Mouse (Mus musculus) lung, embryonic 14.5 days (tissue): ENCODE results near the gene Slc22a2. TPM values are rescaled to one million over a fixed set of nuclear protein-coding genes. Genes with fewer than 3 reads are reported as not detected.

Experiments used
- ATAC-seq: fragments of 200-750 bp; cut with Nextera tagmentation; 2 replicates; pipeline ENCODE4 v1.8.0; 2017; ENCODE audit warnings: mild to moderate bottlenecking, moderate TSS enrichment, moderate library complexity; ENCODE audit not compliant: insufficient read depth
- DNase-seq: peaks from one replicate; pipeline ENCODE4 v3.0.0-alpha.2; 2015
- H3K27ac ChIP-seq: fragments of 300-500 bp; sonication (generic); 2 replicates; pipeline ENCODE4 v1.5.1; 2014; ENCODE audit warnings: low read depth, mild to moderate bottlenecking, moderate library complexity
- H3K27me3 ChIP-seq: fragments of 300-500 bp; sonication (generic); 2 replicates; pipeline ENCODE4 v1.6.1; 2014; ENCODE audit warnings: low read length, control low read depth; ENCODE audit not compliant: insufficient read depth
- H3K36me3 ChIP-seq: fragments of 300-500 bp; sonication (generic); 2 replicates; pipeline ENCODE4 v1.6.1; 2014; ENCODE audit warnings: control low read depth; ENCODE audit not compliant: insufficient read depth
- H3K4me1 ChIP-seq: fragments of 300-500 bp; sonication (generic); 2 replicates; pipeline ENCODE4 v1.6.1; 2014; ENCODE audit warnings: antibody characterized with exemption, control low read depth; ENCODE audit not compliant: insufficient read depth
- H3K4me2 ChIP-seq: fragments of 300-500 bp; sonication (generic); 2 replicates; pipeline ENCODE4 v1.6.1; 2014; ENCODE audit warnings: mild to moderate bottlenecking
- H3K4me3 ChIP-seq: fragments of 300-500 bp; sonication (generic); 2 replicates; pipeline ENCODE4 v1.5.1; 2014; ENCODE audit warnings: low read depth, low read length
- H3K9ac ChIP-seq: fragments of 300-500 bp; sonication (generic); 2 replicates; pipeline ENCODE4 v1.6.1; 2014
- H3K9me3 ChIP-seq: fragments of 300-500 bp; sonication (generic); 2 replicates; pipeline ENCODE4 v1.6.1; 2016; ENCODE audit warnings: low read depth, low read length, control low read depth
- CTCF ChIP-seq: IDR thresholded peaks from 2 replicates; pipeline ENCODE4 v1.5.1; 2016; ENCODE audit warnings: antibody characterized with exemption, low read depth
- WGBS: fragments of 180-500 bp; shearing (Covaris S2); extraction: QIAGEN DNeasy Blood & Tissue Kit; methylation state at CpG from one replicate; pipeline ENCODE4 v1.1.7; 2014; 5-methylcytosine and 5-hydroxymethylcytosine counted together
- polyA plus RNA-seq: library from polyadenylated mRNA; unstranded; fragments of >200 nt; fragmentation: Nextera tagmentation; extraction: Ambion mirVana; gene quantifications from 2 replicates; pipeline ENCODE4 v1.2.1, GENCODE M21; 2014

Gene Slc22a2
- polyA plus RNA-seq, 1 experiment from 2014 or later: not detected

DNA sequence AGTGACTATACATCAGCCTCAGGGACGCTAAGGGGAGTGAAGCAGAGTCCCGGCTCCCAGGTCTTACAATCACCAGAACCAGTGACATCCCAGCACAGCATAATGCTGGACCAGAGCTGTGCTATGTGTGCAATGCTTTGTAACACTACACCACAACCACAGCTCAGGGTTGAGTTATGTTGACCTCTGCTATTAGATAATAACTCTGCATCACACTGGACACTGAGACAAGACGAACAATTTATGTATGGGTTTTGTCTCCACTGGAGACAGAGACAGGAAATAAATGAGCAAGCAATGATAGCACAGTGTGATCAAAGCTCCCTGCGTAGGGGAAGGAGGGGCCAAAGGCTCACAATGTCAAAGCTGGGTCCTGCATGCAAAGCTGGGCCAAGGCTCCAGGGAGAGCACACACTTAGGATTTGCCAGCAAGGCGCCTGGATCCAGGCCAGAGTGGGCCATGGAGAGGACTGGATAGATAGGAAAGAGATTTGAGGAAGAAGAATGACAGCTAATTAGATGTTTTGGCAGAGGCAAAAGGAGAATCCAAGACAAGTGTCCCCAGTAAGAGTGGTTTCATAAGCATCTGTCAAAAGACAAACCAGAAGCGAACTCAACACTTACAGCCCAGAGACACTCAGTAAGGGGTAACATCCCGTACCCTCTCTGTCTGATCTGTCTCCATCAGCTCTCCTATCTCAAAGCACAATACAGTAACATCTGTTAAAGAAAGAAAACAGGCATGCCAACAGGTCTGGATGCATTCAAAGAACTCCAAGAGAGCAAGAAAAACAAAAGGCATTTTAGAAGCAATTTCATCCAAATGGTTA is 48.1 kb downstream of the Slc22a2 start:
- no peak for TF ChIP-seq CTCF
- H3K4me3 ChIP-seq: no peak overlapping the region
- 16% methylated on average over 7 of the region's 7 CpGs for WGBS
- peak overlapping the region; percentile 62 for H3K27ac ChIP-seq
- no peaks in the 10 kb centered on the region for H3K27me3 ChIP-seq
- ATAC-seq (peak; percentile 97), DNase-seq (peak; percentile 96)
- no peaks in the 10 kb centered on the region for H3K9me3 ChIP-seq
- H3K4me1 ChIP-seq: peaks cover 17% of the 10 kb centered on the region; the same call in 1 of the 2 replicates
- H3K9ac ChIP-seq: no peak overlapping the region
- no peaks in the 10 kb centered on the region for H3K36me3 ChIP-seq
- no peak overlapping the region for H3K4me2 ChIP-seq

DNA sequence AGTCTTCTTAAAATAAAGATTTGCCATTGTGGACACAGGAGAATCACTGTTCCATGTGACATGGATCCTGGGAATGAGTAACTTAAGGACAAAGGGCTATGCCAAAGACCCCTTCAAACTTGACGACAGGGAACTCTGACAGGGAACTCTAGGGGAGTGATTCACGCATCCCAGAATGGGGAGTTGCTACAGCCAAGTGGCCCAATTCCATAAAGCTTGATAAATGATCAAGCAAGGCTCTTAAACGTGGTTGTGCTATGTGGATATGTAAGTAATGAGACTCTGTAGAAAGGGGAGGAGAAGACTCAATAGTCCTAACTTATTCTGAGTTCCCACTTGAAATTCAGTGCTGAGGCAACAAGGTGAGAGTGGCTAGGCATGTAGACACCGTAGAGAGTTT is 50.9 kb downstream of the Slc22a2 start:
- no peak overlapping the region for H3K27ac ChIP-seq

DNA sequence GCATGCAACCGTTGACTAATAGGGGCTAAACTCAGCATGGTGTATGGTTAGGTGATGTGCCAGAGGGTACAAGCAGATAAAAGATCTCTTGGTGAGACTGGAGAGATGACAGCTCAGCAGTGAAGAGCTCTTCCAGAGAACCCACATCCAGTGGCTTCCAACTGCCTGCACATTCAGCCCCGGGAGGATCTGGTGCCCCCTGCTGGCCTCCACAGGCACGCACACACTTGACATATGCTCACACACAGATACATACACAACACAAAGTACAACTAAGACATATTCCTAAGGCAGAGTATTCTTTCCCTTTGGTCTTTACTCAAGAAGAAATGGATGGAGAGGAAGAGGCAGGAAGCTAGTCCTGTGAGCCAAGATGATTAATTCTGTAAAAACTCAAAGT is 55.7 kb downstream of the Slc22a2 start:
- Histone ChIP-seq H3K36me3 (no peaks in the 10 kb centered on the region), H3K4me3 (no peak overlapping the region)

More for the DNA sequence above, 50.9 kb downstream of the Slc22a2 start:
- H3K27me3 ChIP-seq: no peaks in the 10 kb centered on the region
- H3K36me3 ChIP-seq: no peaks in the 10 kb centered on the region
- no peak for TF ChIP-seq CTCF
- H3K9ac ChIP-seq: no peak overlapping the region
- H3K4me2 ChIP-seq: no peak overlapping the region
- H3K9me3 ChIP-seq: no peaks in the 10 kb centered on the region
- H3K4me1 ChIP-seq: peaks cover 20% of the 10 kb centered on the region; the same call in 1 of the 2 replicates
- no peak overlapping the region for H3K4me3 ChIP-seq
- WGBS: 41% methylated on average over 4 of the region's 4 CpGs
- ATAC-seq (no peak), DNase-seq (peak; percentile 51)

DNA sequence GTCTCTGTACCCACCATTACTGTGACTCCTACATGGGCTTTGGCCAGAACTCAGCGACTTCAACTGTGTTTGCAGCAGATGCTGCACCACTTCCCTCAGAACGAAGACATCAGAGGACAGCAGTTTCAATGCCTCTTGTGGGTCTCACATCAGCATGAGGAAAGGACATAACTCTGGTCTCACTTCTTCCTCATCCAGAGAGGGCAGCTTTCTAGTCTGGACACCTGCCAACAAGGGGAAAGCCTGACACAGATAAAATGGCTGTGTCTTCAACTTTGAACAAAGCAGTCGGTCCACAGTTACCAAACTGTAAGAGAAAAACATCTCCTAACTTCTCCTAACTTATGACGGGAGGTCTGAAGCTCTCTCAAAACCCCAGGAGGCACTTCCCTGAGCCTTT is 57.2 kb downstream of the Slc22a2 start:
- Histone ChIP-seq H3K9ac (no peak overlapping the region), H3K27me3 (no peaks in the 10 kb centered on the region), H3K36me3 (no peaks in the 10 kb centered on the region), H3K27ac (0 out of 2 replicates have a peak overlapping the region, but pooled peaks have one; percentile 1), H3K9me3 (no peaks in the 10 kb centered on the region), H3K4me1 (0 out of 2 replicates have a peak, but pooled peaks cover 3% of the 10 kb centered on the region), H3K4me3 (no peak overlapping the region), H3K4me2 (no peak overlapping the region)
- DNase-seq (peak; percentile 74), ATAC-seq (no peak)
- no peak for TF ChIP-seq CTCF
- WGBS: 45% methylated on average over 4 of the region's 4 CpGs

More for the DNA sequence above, 55.7 kb downstream of the Slc22a2 start:
- no peak overlapping the region for H3K27ac ChIP-seq
- H3K4me1 ChIP-seq: 0 out of 2 replicates have a peak, but pooled peaks cover 3% of the 10 kb centered on the region
- no peak overlapping the region for H3K9ac ChIP-seq
- ATAC-seq (no peak), DNase-seq (no peak)
- peak; percentile 22; the same call in 1 of the 2 replicates for TF ChIP-seq CTCF
- H3K9me3 ChIP-seq: no peaks in the 10 kb centered on the region
- no peak overlapping the region for H3K4me2 ChIP-seq
- 88% methylated on average over 3 of the region's 3 CpGs for WGBS
- no peaks in the 10 kb centered on the region for H3K27me3 ChIP-seq

DNA sequence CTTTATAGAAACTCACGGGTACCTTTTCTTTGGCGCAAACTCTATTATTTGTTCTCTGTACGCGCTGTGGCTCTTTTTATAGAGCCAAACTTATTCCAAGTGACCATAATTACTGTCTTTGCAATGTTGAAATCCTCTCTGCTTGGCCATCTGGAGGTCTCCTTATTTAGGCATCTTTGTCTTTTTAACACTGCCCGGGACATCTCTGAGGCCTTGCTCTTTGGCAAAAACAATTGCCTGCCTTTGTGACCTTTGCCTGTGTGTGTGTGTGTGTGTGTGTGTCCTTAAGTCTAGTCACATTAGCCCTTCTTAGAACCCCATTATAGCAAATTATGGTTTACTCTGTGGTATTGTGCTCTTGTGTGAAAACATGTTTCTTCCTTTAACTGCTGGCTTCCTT is 61.5 kb downstream of the Slc22a2 start:
- H3K27me3 ChIP-seq: no peaks in the 10 kb centered on the region
- DNase-seq (peak; percentile 50), ATAC-seq (no peak)
- H3K4me2 ChIP-seq: no peak overlapping the region
- H3K9ac ChIP-seq: no peak overlapping the region
- no peaks in the 10 kb centered on the region for H3K9me3 ChIP-seq
- WGBS: 76% methylated on average over 5 of the region's 5 CpGs
- TF ChIP-seq CTCF: no peak
- H3K4me3 ChIP-seq: no peak overlapping the region
- no peak overlapping the region for H3K27ac ChIP-seq
- no peaks in the 10 kb centered on the region for H3K36me3 ChIP-seq
- no peaks in the 10 kb centered on the region for H3K4me1 ChIP-seq

DNA sequence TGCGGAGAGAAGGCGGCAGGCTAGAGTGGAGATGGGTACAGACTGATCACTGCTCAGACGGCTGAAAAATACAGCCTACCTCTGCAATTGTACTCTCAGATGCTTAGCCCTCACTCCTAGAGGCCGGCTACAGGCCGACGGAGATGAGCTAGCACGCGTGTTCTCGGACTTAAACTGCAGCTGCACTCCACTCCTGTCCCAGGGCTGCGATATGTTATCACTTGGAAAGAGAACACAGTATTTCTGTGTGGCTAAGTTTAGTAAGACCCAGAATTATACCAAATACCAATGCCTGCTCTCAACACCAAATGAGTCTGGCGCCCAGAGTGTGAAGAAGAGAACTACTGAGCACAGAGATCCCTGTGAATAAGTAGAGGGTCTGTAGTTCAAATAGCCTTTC is 68.7 kb downstream of the Slc22a2 start:
- DNase-seq (no peak), ATAC-seq (no peak)
- H3K4me1 ChIP-seq: no peaks in the 10 kb centered on the region
- WGBS: 77% methylated on average over 11 of the region's 11 CpGs
- H3K9me3 ChIP-seq: no peaks in the 10 kb centered on the region
- no peak overlapping the region for H3K27ac ChIP-seq
- TF ChIP-seq CTCF: no peak
- no peak overlapping the region for H3K4me2 ChIP-seq
- no peak overlapping the region for H3K4me3 ChIP-seq
- H3K36me3 ChIP-seq: no peaks in the 10 kb centered on the region
- H3K9ac ChIP-seq: no peak overlapping the region
- no peaks in the 10 kb centered on the region for H3K27me3 ChIP-seq

DNA sequence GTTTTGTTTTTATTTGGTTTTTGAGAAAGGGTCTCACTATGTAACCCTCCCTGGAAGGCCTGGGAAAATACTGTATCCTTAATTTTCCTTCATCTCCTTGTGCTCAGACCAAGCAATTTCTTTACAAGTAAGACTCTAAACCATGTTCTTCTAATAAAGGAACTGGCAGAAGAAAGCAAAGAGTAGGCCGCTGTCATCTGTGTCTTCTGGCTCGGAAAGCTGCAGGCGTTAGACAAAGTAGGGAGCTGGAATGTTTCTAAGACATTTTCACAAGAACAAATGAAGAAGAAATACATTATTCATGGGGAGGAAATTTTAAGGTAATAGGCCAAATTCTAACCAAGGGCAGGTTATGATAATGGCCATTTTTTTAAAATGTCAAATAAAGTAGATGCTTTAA is 70.1 kb downstream of the Slc22a2 start:
- no peak for TF ChIP-seq CTCF
- 78% methylated on average over 3 of the region's 3 CpGs for WGBS

More for the DNA sequence above, 70.1 kb downstream of the Slc22a2 start:
- Histone ChIP-seq H3K4me1 (no peaks in the 10 kb centered on the region), H3K27ac (no peak overlapping the region), H3K27me3 (no peaks in the 10 kb centered on the region), H3K9ac (no peak overlapping the region), H3K36me3 (no peaks in the 10 kb centered on the region), H3K4me3 (no peak overlapping the region), H3K4me2 (no peak overlapping the region), H3K9me3 (no peaks in the 10 kb centered on the region)
- DNase-seq (no peak), ATAC-seq (no peak)
